Mouse (Mus musculus) heart, embryonic 13.5 days (tissue): ENCODE results near the gene Bcas3. TPM values are rescaled to one million over a fixed set of nuclear protein-coding genes. Genes with fewer than 3 reads are reported as not detected.

Source experiments
- ATAC-seq: fragments of 200-750 bp; cut with Nextera tagmentation; 2 replicates; pipeline ENCODE4 v1.8.0; 2017; ENCODE audit warnings: moderate TSS enrichment; ENCODE audit not compliant: insufficient number of reproducible peaks, low FRiP score, low TSS enrichment; ENCODE audit errors: extremely low read depth
- H3K27ac ChIP-seq: fragments of 300-500 bp; sonication (generic); replicated peaks from 2 replicates; pipeline ENCODE4 v1.5.1; 2015; ENCODE audit warnings: moderate library complexity, mild to moderate bottlenecking, inconsistent platforms
- H3K27me3 ChIP-seq: fragments of 300-500 bp; sonication (generic); replicated peaks from 2 replicates; pipeline ENCODE4 v1.6.1; 2015; ENCODE audit warnings: mild to moderate bottlenecking, inconsistent platforms
- H3K36me3 ChIP-seq: fragments of 300-500 bp; sonication (generic); 2 replicates; pipeline ENCODE4 v1.6.1; 2015; ENCODE audit warnings: mild to moderate bottlenecking, inconsistent platforms
- H3K4me1 ChIP-seq: fragments of 300-500 bp; sonication (generic); 2 replicates; pipeline ENCODE4 v1.6.1; 2015; ENCODE audit warnings: inconsistent platforms
- H3K4me2 ChIP-seq: fragments of 300-500 bp; sonication (generic); 2 replicates; pipeline ENCODE4 v1.6.1; 2015; ENCODE audit warnings: inconsistent platforms, mild to moderate bottlenecking, moderate library complexity
- H3K4me3 ChIP-seq: fragments of 300-500 bp; sonication (generic); 2 replicates; pipeline ENCODE4 v1.5.1; 2015; ENCODE audit warnings: moderate library complexity, mild to moderate bottlenecking, inconsistent platforms
- H3K9ac ChIP-seq: fragments of 300-500 bp; sonication (generic); 2 replicates; pipeline ENCODE4 v1.6.1; 2015; ENCODE audit warnings: inconsistent platforms, mild to moderate bottlenecking, moderate library complexity
- H3K9me3 ChIP-seq: fragments of 300-500 bp; sonication (generic); 2 replicates; pipeline ENCODE4 v1.6.1; 2016; ENCODE audit warnings: inconsistent platforms
- WGBS: fragments of 180-500 bp; shearing (Covaris S2); methylation state at CpG from one replicate; pipeline ENCODE4 v1.1.7; 2015; ENCODE audit warnings: mixed read lengths; 5-methylcytosine and 5-hydroxymethylcytosine counted together
- polyA plus RNA-seq: library from polyadenylated mRNA; unstranded; fragments of >200 nt; fragmentation: Nextera tagmentation; extraction: Ambion mirVana; gene quantifications from 2 replicates; pipeline ENCODE4 v1.2.1, GENCODE M21; 2015

The Bcas3 gene
- polyA plus RNA-seq, 1 experiment from 2014 or later = 18.3 TPM

- WGBS = 57% methylated on average over 6 of the region's 6 CpGs
- H3K27ac ChIP-seq = peak overlapping the region; percentile 79
These were observed 291.7 kb downstream of the Bcas3 start for GRCm38 (mm10) chr11:85644748-85645060.

GRCm38 (mm10) chr11:85645152-85645835 is 292.3 kb downstream of the Bcas3 start:
- Histone ChIP-seq H3K9ac (no peak overlapping the region), H3K9me3 (no peaks in the 10 kb centered on the region), H3K27ac (no peak overlapping the region), H3K4me3 (no peak overlapping the region), H3K36me3 (no peaks in the 10 kb centered on the region), H3K27me3 (no peaks in the 10 kb centered on the region; the same call in 1 of the 2 replicates), H3K4me2 (no peak overlapping the region), H3K4me1 (peaks cover 40% of the 10 kb centered on the region)
- no peak for ATAC-seq
- 75% methylated on average over 7 of the region's 7 CpGs for WGBS

More at GRCm38 (mm10) chr11:85644748-85645060, 291.7 kb downstream of the Bcas3 start:
- H3K27me3 ChIP-seq = no peaks in the 10 kb centered on the region; the same call in 1 of the 2 replicates
- no peaks in the 10 kb centered on the region for H3K9me3 ChIP-seq
- ATAC-seq = no peak
- H3K4me1 ChIP-seq = peaks cover 45% of the 10 kb centered on the region
- no peak overlapping the region; the same call in 1 of the 2 replicates for H3K9ac ChIP-seq
- H3K4me3 ChIP-seq = no peak overlapping the region
- H3K4me2 ChIP-seq = peak overlapping the region; percentile 26
- no peaks in the 10 kb centered on the region for H3K36me3 ChIP-seq

- no peaks in the 10 kb centered on the region; the same call in 1 of the 2 replicates for H3K27me3 ChIP-seq
- peaks cover 22% of the 10 kb centered on the region for H3K4me1 ChIP-seq
- 57% methylated on average over 3 of the region's 3 CpGs for WGBS
- H3K4me3 ChIP-seq = no peak overlapping the region
- H3K4me2 ChIP-seq = no peak overlapping the region
- no peaks in the 10 kb centered on the region for H3K9me3 ChIP-seq
- no peak overlapping the region for H3K9ac ChIP-seq
- no peaks in the 10 kb centered on the region for H3K36me3 ChIP-seq
- no peak for ATAC-seq
- no peak overlapping the region for H3K27ac ChIP-seq
These were observed 295.9 kb downstream of the Bcas3 start for GRCm38 (mm10) chr11:85648893-85649292.

DNA sequence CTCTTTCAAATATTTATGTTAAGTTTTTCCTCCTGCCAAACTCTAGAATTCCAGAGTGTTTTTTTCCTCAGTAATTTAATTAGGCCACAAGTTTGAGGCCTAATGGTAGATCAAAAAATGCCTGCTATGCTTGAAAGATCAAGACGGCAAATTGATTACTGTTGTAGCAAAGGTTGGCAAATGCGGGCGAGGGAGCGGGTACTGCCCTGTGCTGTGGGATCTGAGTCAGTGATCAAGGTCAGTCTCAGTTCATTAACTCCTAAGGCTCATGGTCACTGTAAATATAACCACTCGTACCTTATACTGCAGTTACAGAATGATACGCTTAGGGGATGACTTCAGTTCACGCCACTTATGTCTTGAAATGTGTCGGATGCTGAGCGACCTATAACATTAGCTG is 296.4 kb downstream of the Bcas3 start:
- H3K27ac ChIP-seq = no peak overlapping the region
- H3K36me3 ChIP-seq = no peaks in the 10 kb centered on the region
- WGBS = 89% methylated on average over 9 of the region's 9 CpGs
- H3K4me2 ChIP-seq = no peak overlapping the region
- no peaks in the 10 kb centered on the region for H3K9me3 ChIP-seq
- no peak overlapping the region for H3K9ac ChIP-seq
- H3K4me3 ChIP-seq = no peak overlapping the region
- no peak for ATAC-seq
- no peaks in the 10 kb centered on the region; the same call in 1 of the 2 replicates for H3K27me3 ChIP-seq
- peaks cover 17% of the 10 kb centered on the region for H3K4me1 ChIP-seq

DNA sequence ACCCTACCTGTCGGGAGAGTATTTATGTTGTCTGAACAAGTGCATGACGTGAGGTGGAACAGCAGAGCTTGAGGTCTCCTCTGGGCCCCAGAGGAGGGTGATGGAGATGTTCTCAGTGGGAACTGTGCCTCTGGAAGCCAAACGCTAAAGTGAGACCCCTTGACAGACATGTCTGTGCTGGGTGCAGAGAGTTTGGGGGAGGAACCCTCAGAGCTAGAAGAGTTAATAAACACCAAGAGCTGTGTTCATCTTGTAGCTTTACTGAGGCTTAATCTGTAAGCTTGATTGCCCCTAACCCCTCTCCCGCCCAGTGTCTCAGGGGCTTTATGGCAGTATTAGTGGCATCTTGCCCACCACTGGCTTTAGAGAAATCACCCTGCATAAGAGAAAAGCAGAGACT is 304.5 kb downstream of the Bcas3 start:
- H3K4me3 ChIP-seq = no peak overlapping the region
- H3K27me3 ChIP-seq = no peaks in the 10 kb centered on the region
- no peak for ATAC-seq
- no peak overlapping the region for H3K9ac ChIP-seq
- 73% methylated on average over 4 of the region's 4 CpGs for WGBS
- no peaks in the 10 kb centered on the region for H3K9me3 ChIP-seq
- H3K27ac ChIP-seq = no peak overlapping the region
- H3K36me3 ChIP-seq = no peaks in the 10 kb centered on the region
- H3K4me1 ChIP-seq = peaks cover 15% of the 10 kb centered on the region
- H3K4me2 ChIP-seq = no peak overlapping the region

GRCm38 (mm10) chr11:85660304-85660703 is 307.3 kb downstream of the Bcas3 start:
- H3K4me3 ChIP-seq = no peak overlapping the region
- H3K36me3 ChIP-seq = no peaks in the 10 kb centered on the region
- ATAC-seq = no peak
- no peaks in the 10 kb centered on the region for H3K27me3 ChIP-seq
- WGBS = 60% methylated on average over 4 of the region's 4 CpGs
- no peaks in the 10 kb centered on the region for H3K9me3 ChIP-seq
- no peak overlapping the region for H3K4me2 ChIP-seq
- H3K9ac ChIP-seq = no peak overlapping the region
- H3K27ac ChIP-seq = no peak overlapping the region
- H3K4me1 ChIP-seq = peaks cover 15% of the 10 kb centered on the region

DNA sequence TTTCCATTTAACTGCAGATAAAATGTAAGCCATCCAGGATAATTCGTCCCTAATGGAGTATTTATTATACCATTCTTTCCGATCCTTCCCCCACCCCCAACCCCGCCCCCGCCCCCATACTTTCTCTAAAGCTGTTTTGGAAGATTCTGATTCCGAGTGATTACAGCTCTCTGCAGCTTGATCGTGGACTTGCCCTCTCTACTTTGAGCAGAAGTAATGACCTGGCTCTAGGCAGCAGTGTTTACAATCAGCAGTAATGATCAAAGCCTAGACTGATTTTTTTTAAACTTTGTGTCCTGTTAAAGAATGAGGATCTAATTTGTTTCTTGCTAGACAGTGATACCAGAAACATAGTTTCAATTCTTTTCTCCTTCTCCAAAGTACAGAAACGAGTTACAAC is 314.2 kb downstream of the Bcas3 start:
- WGBS = 62% methylated on average over 7 of the region's 7 CpGs
- H3K9ac ChIP-seq = no peak overlapping the region

DNA sequence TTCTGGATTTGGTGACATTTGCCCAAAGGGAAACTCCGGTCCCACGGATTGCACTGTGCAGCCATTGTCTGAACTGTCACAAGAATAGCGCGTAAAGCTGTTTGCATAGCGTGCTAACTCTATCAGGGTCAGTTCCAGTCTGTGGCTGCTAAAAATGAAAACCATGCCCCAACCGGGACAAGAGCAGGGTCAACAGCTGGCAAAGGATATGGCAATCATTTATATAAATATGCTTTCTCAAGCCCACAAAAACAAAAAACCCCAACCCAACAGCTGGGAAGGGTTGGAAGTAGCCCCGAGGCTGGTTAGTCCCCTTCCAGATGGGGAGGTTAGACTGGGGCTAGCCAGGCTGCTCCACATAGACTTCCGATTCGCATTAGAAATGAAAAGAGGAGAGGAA is 314.8 kb downstream of the Bcas3 start:
- Histone ChIP-seq H3K4me3 (no peak overlapping the region), H3K4me1 (peaks cover 25% of the 10 kb centered on the region), H3K4me2 (peak overlapping the region; percentile 47), H3K36me3 (no peaks in the 10 kb centered on the region), H3K27ac (no peak overlapping the region), H3K27me3 (0 out of 2 replicates have a peak, but pooled peaks cover 6% of the 10 kb centered on the region), H3K9ac (0 out of 2 replicates have a peak overlapping the region, but pooled peaks have one; percentile 2), H3K9me3 (no peaks in the 10 kb centered on the region)
- WGBS = 44% methylated on average over 9 of the region's 9 CpGs
- ATAC-seq = no peak

More for the DNA sequence above, 314.2 kb downstream of the Bcas3 start:
- H3K9me3 ChIP-seq = no peaks in the 10 kb centered on the region
- no peaks in the 10 kb centered on the region for H3K36me3 ChIP-seq
- no peak overlapping the region for H3K4me3 ChIP-seq
- peak overlapping the region; percentile 47 for H3K4me2 ChIP-seq
- H3K4me1 ChIP-seq = peaks cover 25% of the 10 kb centered on the region
- H3K27me3 ChIP-seq = 0 out of 2 replicates have a peak, but pooled peaks cover 5% of the 10 kb centered on the region
- ATAC-seq = no peak
- H3K27ac ChIP-seq = no peak overlapping the region

DNA sequence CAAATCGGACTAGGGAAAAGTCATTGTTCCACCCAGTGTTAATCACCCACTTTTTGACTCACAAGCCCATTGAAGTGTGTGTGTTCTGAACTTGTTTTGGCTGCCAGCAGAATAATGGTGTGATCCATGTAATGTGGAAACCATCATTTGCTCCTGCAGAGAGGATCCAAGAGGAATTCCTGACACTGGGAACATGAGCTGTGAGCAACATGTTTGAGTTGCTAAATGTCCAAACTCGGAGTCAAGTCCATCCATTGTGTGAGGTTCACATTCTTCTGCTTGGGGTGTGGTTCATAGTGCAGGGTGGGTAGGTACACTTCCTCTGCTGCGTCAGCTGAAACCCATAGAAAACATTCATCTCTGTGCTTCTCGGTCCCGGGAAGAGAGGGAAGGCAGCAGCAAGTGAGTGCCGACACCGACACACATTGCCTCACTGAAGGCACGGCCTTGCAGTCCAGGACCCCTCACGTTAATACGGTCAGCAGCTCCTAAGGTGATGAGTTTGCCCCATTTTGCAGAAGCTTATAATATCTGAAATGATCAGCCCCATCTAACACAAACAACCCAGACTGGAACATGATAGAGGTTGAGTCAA is 320.0 kb downstream of the Bcas3 start:
- H3K27ac ChIP-seq = no peak overlapping the region
- H3K4me1 ChIP-seq = peaks cover 32% of the 10 kb centered on the region
- no peak overlapping the region for H3K4me2 ChIP-seq
- no peaks in the 10 kb centered on the region for H3K36me3 ChIP-seq
- no peak for ATAC-seq
- WGBS = 78% methylated on average over 10 of the region's 10 CpGs
- no peak overlapping the region for H3K4me3 ChIP-seq
- 0 out of 2 replicates have a peak, but pooled peaks cover 6% of the 10 kb centered on the region for H3K27me3 ChIP-seq
- H3K9ac ChIP-seq = no peak overlapping the region
- no peaks in the 10 kb centered on the region for H3K9me3 ChIP-seq

DNA sequence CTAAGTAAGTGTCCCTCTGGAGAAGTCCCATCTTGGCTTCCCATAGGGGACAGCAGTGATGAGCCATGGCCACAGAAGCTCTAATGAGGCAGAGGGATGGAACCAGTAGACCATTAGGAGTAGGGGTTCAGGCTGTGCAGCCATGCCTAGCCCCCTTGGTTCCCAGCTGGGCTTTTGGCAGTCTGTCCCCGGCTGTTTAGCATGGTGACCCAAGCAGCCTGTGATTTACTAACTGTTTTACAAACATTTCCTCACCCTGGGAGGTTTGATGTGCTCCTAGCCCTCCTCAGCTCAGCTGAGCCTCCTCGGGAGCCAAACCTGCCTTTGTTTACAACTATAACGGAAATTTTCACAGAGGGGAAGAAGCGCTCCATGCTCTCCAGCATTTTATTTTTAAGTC is 322.3 kb downstream of the Bcas3 start:
- WGBS = 50% methylated on average over 4 of the region's 4 CpGs
- no peak for ATAC-seq
- no peak overlapping the region for H3K9ac ChIP-seq
- H3K9me3 ChIP-seq = no peaks in the 10 kb centered on the region
- no peaks in the 10 kb centered on the region for H3K36me3 ChIP-seq
- H3K27ac ChIP-seq = no peak overlapping the region
- 0 out of 2 replicates have a peak, but pooled peaks cover 6% of the 10 kb centered on the region for H3K27me3 ChIP-seq
- H3K4me1 ChIP-seq = peaks cover 20% of the 10 kb centered on the region
- H3K4me2 ChIP-seq = no peak overlapping the region
- no peak overlapping the region for H3K4me3 ChIP-seq

- Histone ChIP-seq H3K9me3 (no peaks in the 10 kb centered on the region), H3K27me3 (0 out of 2 replicates have a peak, but pooled peaks cover 6% of the 10 kb centered on the region), H3K4me3 (no peak overlapping the region), H3K27ac (no peak overlapping the region), H3K4me2 (no peak overlapping the region), H3K9ac (peak overlapping the region; percentile 28; the same call in 1 of the 2 replicates), H3K4me1 (peaks cover 20% of the 10 kb centered on the region), H3K36me3 (no peaks in the 10 kb centered on the region)
- WGBS = 36% methylated on average over 10 of the region's 10 CpGs
- ATAC-seq = no peak
These were observed 323.5 kb downstream of the Bcas3 start for GRCm38 (mm10) chr11:85676357-85677004.
